Mouse (Mus musculus) myocyte (in vitro differentiated cells): ENCODE measurements around the gene Cacna2d3.

ENCODE experiments used
- MAX ChIP-seq: IDR thresholded peaks from one replicate; pipeline ENCODE4 v1.6.1; 2011; ENCODE audit warnings: low read depth, mild to moderate bottlenecking, control low read depth
- MYOD1 ChIP-seq, 3 experiments: IDR thresholded peaks; one replicate each; pipeline ENCODE4 v1.6.1; 2011; ENCODE audit warnings: control low read depth in 2 of 3, low read depth in 2 of 3, mild to moderate bottlenecking in 2 of 3, moderate library complexity in 1 of 3; ENCODE audit not compliant: insufficient read length in 2 of 3, control insufficient read depth in 1 of 3
- POLR2A ChIP-seq: IDR thresholded peaks from one replicate; pipeline ENCODE4 v1.6.1; 2011; ENCODE audit warnings: low read depth, mild to moderate bottlenecking, control low read depth, moderate library complexity; ENCODE audit not compliant: insufficient read length
- POLR2AphosphoS2 ChIP-seq: IDR thresholded peaks from one replicate; pipeline ENCODE4 v1.6.1; 2011; ENCODE audit warnings: low read depth, control low read depth; ENCODE audit not compliant: insufficient read length

DNA sequence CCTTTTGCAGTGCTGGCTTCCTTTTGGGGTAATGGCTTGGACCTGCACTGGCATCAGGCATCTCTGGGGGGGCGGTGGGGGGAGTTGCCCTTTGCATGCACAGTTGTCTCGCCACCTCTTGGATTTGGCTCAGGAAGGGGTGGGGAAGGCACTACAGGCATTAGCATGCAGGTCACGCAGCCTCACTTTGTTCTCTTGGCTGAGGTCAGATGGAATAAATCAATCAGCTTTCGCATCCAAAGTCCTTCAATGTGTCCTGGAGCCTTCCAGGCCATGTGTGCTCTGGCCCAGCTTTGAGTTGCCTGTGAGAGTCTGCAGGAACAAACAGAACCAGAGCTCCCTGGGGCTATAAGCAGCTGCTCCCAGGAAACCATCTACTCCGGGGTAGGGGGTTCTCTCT, 705.8 kb downstream of the Cacna2d3 start:
- TF ChIP-seq POLR2AphosphoS2 (no peak), MYOD1 (IDR thresholded peaks at IDR 0.05; ENCODE audit: control insufficient read depth in 1 of 3, insufficient read length in 2 of 3, low read depth in 2 of 3) (no peak), MAX (no peak), POLR2A (no peak)
